Mouse (Mus musculus) kidney, postnatal 36 days (tissue): Measurements from ENCODE around the gene Arap1.

ENCODE experiments used
- DNase-seq, 2 experiments: peaks; one replicate each; pipeline ENCODE4 v3.0.0; 2021 to 2022; ENCODE audit warnings: mixed read lengths in 2 of 2

Gene Arap1

GRCm38 (mm10) chr7:101450422-101451401 is 102.8 kb downstream of the Arap1 start:
- DNase-seq = peak; percentile 85 to 94

DNA sequence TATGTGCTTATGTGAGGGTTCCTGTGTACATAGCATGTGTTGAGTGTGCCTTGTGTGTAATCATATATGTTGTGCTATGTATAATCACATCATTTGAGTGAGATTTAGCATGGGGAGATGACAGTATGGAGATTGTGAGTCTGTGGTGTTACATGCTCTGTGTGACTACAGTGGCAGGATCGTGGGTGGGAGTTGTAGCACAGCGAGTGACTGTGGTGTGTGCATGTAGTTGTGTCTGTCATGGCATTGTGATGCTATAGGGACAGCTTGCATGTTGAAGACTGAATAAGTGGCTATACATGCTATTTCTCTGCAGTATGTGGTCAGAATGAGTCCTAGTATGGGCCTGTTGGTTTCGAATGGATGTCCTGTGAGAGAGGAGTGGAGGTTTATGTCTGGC is 104.8 kb downstream of the Arap1 start:
- no peak for DNase-seq

GRCm38 (mm10) chr7:101453296-101453695 is 105.4 kb downstream of the Arap1 start:
- no peak for DNase-seq

GRCm38 (mm10) chr7:101453725-101454124 is 105.9 kb downstream of the Arap1 start:
- DNase-seq = peak; percentile 72 to 79

DNA sequence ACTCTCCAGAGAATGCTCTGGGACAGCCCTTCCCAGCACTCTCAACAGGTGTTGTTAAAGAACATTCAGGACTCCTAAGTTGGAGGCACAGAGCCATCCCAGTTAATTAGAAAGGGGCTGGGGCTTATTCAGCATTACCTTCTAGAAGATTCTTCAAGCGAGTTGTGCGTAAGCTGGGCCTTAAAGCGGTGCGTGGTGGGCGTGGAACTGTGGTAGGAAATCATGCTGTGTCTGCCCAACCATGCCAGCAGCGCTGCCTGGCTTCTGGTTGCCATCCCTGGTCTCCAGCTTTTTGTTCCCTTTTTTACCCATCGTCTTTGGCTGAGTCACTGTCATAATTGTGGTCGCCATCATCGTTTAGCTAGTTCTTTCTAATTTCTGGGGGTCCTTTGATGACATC is 106.6 kb downstream of the Arap1 start:
- DNase-seq = no peak

GRCm38 (mm10) chr7:101455141-101455540 is 107.3 kb downstream of the Arap1 start:
- DNase-seq = no peak

- DNase-seq = no peak
Measured at GRCm38 (mm10) chr7:101456318-101456717, 108.5 kb downstream of the Arap1 start.

DNA sequence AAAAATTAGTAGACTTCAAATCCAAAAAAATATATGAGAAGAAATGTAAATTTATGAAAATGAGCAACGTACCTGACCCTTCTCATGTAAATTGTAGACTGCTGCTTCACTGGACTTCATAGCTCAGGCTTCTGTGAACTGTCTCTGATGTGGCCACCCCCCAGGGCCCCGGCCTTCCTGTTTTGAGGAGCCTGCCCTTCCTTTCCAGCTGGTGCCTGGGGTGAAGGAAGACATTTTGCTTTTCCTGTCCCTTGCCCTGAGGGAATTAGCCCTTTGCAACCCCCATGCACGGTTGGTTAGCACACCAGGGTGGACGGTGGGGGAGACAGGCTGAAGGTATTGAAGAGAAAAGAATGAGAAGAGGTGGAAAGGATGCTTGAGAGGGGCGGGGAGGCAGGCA is 108.9 kb downstream of the Arap1 start:
- peak; percentile 51 to 66 for DNase-seq

GRCm38 (mm10) chr7:101457283-101457682 is 109.4 kb downstream of the Arap1 start:
- DNase-seq = no peak

DNA sequence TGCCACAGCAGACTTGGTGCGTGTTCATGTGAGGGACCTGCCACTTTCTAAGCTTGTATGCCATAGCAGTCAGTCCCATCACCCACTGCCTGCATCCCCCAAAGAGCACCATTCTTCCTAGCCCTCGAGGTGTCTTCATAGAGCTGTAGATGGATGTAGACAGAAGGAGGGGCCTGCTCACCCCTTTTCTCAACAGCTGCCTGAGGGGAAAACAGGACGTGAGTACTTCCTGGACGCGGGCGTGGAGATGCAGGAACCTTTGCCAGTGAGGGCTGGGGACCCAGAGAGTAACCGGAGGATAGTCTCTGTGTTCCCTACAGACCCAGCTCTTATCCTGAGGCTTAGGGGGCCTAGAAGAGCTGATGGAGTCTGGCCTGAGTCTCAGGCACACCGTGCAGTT is 109.9 kb downstream of the Arap1 start:
- DNase-seq = peak; percentile 55 to 61

- no peak for DNase-seq
Measured at GRCm38 (mm10) chr7:101458278-101458781, 110.5 kb downstream of the Arap1 start.

- DNase-seq = peak in 1 of 2 experiments; percentile 36
Measured at GRCm38 (mm10) chr7:101459305-101459813, 111.5 kb downstream of the Arap1 start.

DNA sequence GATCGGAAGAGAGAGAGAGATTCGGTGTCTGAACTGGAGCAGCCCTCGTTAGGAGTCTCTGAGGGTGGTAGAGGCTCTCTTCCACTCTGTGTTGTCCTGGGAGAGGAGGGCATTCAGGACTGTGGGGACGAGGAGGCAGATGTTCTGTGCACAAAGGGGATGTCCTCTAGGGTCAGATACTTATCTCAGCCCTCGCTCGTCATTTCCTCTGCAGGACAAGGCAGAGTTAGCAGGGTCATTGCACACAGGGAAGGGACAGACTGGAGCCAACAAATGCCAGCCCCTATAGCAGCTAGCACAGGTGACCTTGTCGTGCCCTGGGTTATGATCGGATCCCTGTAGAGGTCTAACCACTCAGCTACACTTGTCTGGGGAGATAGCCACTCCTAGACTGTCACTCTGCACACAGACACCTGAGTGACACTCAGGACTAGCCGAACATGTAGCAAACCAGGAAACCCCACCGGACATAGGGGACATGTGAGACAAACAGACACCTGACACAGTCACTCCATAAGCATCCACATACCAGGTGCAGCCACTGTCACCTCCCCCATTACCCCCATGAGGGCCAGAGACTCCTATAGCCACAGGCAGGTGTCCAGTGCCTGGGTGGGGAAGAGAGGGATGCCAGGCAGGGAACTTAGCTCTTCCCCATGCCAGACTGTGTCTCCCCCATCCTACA is 112.2 kb downstream of the Arap1 start:
- DNase-seq = peak; percentile 51 to 63

DNA sequence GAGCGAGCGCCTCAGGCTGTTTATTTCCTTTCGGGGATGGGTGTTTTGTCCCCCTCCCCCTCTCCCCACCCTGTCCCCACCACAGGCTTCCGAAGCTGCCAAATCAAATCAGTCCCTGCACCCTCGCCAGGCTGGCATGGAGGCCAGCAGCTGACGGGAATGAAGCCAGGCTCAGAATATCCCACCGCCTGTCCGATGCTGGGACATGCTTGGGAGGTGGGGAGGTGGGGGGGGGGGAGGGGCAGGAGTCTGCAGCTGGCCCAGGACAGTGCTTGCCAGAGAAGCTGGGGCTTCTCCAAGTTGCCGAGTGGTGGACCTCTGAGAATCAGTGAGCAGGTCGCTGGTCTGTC is 112.7 kb downstream of the Arap1 start:
- no peak for DNase-seq

- DNase-seq = no peak
Measured at GRCm38 (mm10) chr7:101461571-101461970, 113.7 kb downstream of the Arap1 start.
